Mouse (Mus musculus) CH12.LX (cell line): ENCODE data around the gene Nup62. TPM values are rescaled to one million over a fixed set of nuclear protein-coding genes. Genes with fewer than 3 reads are reported as not detected.
A peak's percentile ranks its signal among the peaks of the same experiment; 100 is the strongest.

Experiments used
- DNase-seq: peaks from one replicate; pipeline ENCODE4 v3.0.0-alpha.2; 2013; ENCODE audit errors: extremely low read depth
- H3K27ac ChIP-seq: 2 replicates; pipeline ENCODE4 v1.5.1; 2012; ENCODE audit warnings: low read depth, mild to moderate bottlenecking, control low read depth, moderate library complexity; ENCODE audit not compliant: insufficient read depth
- H3K27me3 ChIP-seq: replicated peaks from 2 replicates; pipeline ENCODE3; 2012; ENCODE audit warnings: inconsistent platforms
- H3K36me3 ChIP-seq, 2 experiments: replicated peaks in 1 of 2; 2 replicates each; pipeline versions ENCODE3 to v1.6.1; 2012; ENCODE audit warnings: inconsistent platforms in 1 of 2, low read length in 1 of 2, mild to moderate bottlenecking in 1 of 2, mixed read lengths in 1 of 2, moderate library complexity in 1 of 2; ENCODE audit not compliant: control insufficient read depth in 1 of 2, insufficient read depth in 1 of 2
- H3K4me1 ChIP-seq, 2 experiments: 2 replicates each; pipeline ENCODE4 v1.6.1; 2012; ENCODE audit warnings: inconsistent platforms in 1 of 2, moderate library complexity in 1 of 2; ENCODE audit not compliant: insufficient read depth in 2 of 2, control insufficient read depth in 1 of 2
- H3K4me2 ChIP-seq: 2 replicates; pipeline ENCODE4 v1.6.1; 2012; ENCODE audit warnings: low read depth, mild to moderate bottlenecking, control low read depth; ENCODE audit not compliant: poor library complexity, insufficient read depth, severe bottlenecking
- H3K4me3 ChIP-seq, 3 experiments: fragments of 150-350 bp in 1 of 3; sonication (generic) in 1 of 3; replicated peaks in 1 of 3; 2 replicates each; pipeline versions ENCODE3 to v1.5.1; 2011 to 2012; ENCODE audit warnings: low read depth in 2 of 3, low read length in 2 of 3, mild to moderate bottlenecking in 2 of 3, moderate library complexity in 2 of 3, control low read depth in 1 of 3, improper control_type of control experiment in 1 of 3, inconsistent platforms in 1 of 3, mixed read lengths in 1 of 3; ENCODE audit not compliant: poor library complexity in 1 of 3
- H3K79me2 ChIP-seq: replicated peaks from 2 replicates; pipeline ENCODE4 v1.6.1; 2012; ENCODE audit warnings: mild to moderate bottlenecking, moderate library complexity; ENCODE audit not compliant: control insufficient read depth, poor library complexity, insufficient read depth, severe bottlenecking; ENCODE audit errors: extremely low read depth
- H3K9ac ChIP-seq: 2 replicates; pipeline ENCODE4 v1.6.1; 2012; ENCODE audit warnings: low read depth, mild to moderate bottlenecking, control low read depth, moderate library complexity; ENCODE audit not compliant: insufficient read depth
- H3K9me3 ChIP-seq: replicated peaks from 2 replicates; pipeline ENCODE3; 2012; ENCODE audit warnings: low read length, inconsistent platforms, mixed read lengths
- BHLHE40 ChIP-seq: IDR thresholded peaks from 2 replicates; pipeline ENCODE4 v1.6.1; 2011; ENCODE audit warnings: mild to moderate bottlenecking, low read depth, low read length, improper control_type of control experiment
- CHD1 ChIP-seq: IDR thresholded peaks from 2 replicates; pipeline ENCODE4 v1.6.1; 2012; ENCODE audit warnings: low read depth, low read length, improper control_type of control experiment, inconsistent platforms
- CHD2 ChIP-seq: IDR thresholded peaks from 2 replicates; pipeline ENCODE4 v1.6.1; 2011; ENCODE audit warnings: low read length, improper control_type of control experiment
- CTCF ChIP-seq, 2 experiments: IDR thresholded peaks in 1 of 2; conservative IDR thresholded peaks in 1 of 2; 2 replicates each; pipeline ENCODE4 v1.5.1; 2011 to 2012; ENCODE audit warnings: low read depth in 2 of 2, low read length in 2 of 2, improper control_type of control experiment in 1 of 2, inconsistent platforms in 1 of 2, mild to moderate bottlenecking in 1 of 2, moderate library complexity in 1 of 2
- ELF1 ChIP-seq: IDR thresholded peaks from 2 replicates; pipeline ENCODE4 v1.6.1; 2014; ENCODE audit warnings: low read depth, mild to moderate bottlenecking, inconsistent platforms, low read length, improper control_type of control experiment
- EP300 ChIP-seq: IDR thresholded peaks from 2 replicates; pipeline ENCODE4 v1.6.1; 2011; ENCODE audit warnings: low read length, improper control_type of control experiment
- HCFC1 ChIP-seq: IDR thresholded peaks from 2 replicates; pipeline ENCODE4 v1.6.1; 2012; ENCODE audit warnings: low read depth, mild to moderate bottlenecking, inconsistent platforms, low read length, improper control_type of control experiment
- JUND ChIP-seq: conservative IDR thresholded peaks from 2 replicates; pipeline ENCODE4 v1.6.1; 2011; ENCODE audit warnings: low read depth, low read length, improper control_type of control experiment
- MAFK ChIP-seq: IDR thresholded peaks from 2 replicates; pipeline ENCODE4 v1.6.1; 2011; ENCODE audit warnings: low read length, improper control_type of control experiment; ENCODE audit not compliant: insufficient replicate concordance
- MAX ChIP-seq: IDR thresholded peaks from 2 replicates; pipeline ENCODE4 v1.6.1; 2011; ENCODE audit warnings: low read length, improper control_type of control experiment
- MAZ ChIP-seq: IDR thresholded peaks from 2 replicates; pipeline ENCODE4 v1.6.1; 2012; ENCODE audit warnings: low read depth, mild to moderate bottlenecking, inconsistent platforms, low read length, improper control_type of control experiment, moderate library complexity
- MYC ChIP-seq: IDR thresholded peaks from 2 replicates; pipeline ENCODE4 v1.6.1; 2011; ENCODE audit warnings: low read depth, mild to moderate bottlenecking, improper control_type of control experiment, low read length
- NRF1 ChIP-seq: IDR thresholded peaks from 2 replicates; pipeline ENCODE4 v1.6.1; 2014; ENCODE audit warnings: low read depth, mild to moderate bottlenecking, inconsistent platforms, low read length, improper control_type of control experiment, moderate library complexity
- PAX5 ChIP-seq: IDR thresholded peaks from 2 replicates; pipeline ENCODE4 v1.6.1; 2012; ENCODE audit warnings: low read length, inconsistent platforms, mixed read lengths
- POLR2A ChIP-seq: IDR thresholded peaks from 2 replicates; pipeline ENCODE4 v1.6.1; 2011; ENCODE audit warnings: low read depth, mild to moderate bottlenecking, improper control_type of control experiment, low read length
- POLR2AphosphoS2 ChIP-seq: IDR thresholded peaks from 2 replicates; pipeline ENCODE4 v1.6.1; 2011; ENCODE audit warnings: low read depth, low read length, improper control_type of control experiment
- RAD21 ChIP-seq: IDR thresholded peaks from 2 replicates; pipeline ENCODE4 v1.6.1; 2011; ENCODE audit warnings: low read depth, mild to moderate bottlenecking, low read length, improper control_type of control experiment, moderate library complexity
- RCOR1 ChIP-seq: conservative IDR thresholded peaks from 2 replicates; pipeline ENCODE4 v1.6.1; 2012; ENCODE audit warnings: low read depth, mild to moderate bottlenecking, inconsistent platforms, low read length, improper control_type of control experiment
- SMC3 ChIP-seq: IDR thresholded peaks from 2 replicates; pipeline ENCODE4 v1.6.1; 2011; ENCODE audit warnings: low read depth, low read length, improper control_type of control experiment
- TBP ChIP-seq: conservative IDR thresholded peaks from 2 replicates; pipeline ENCODE4 v1.6.1; 2011; ENCODE audit warnings: low read depth, low read length, improper control_type of control experiment
- TCF12 ChIP-seq: IDR thresholded peaks from 2 replicates; pipeline ENCODE4 v1.6.1; 2014; ENCODE audit warnings: low read depth, mild to moderate bottlenecking, inconsistent platforms, low read length, improper control_type of control experiment
- UBTF ChIP-seq: IDR thresholded peaks from 2 replicates; pipeline ENCODE4 v1.6.1; 2012; ENCODE audit warnings: low read depth, mild to moderate bottlenecking, inconsistent platforms, low read length, improper control_type of control experiment, moderate library complexity
- USF2 ChIP-seq: conservative IDR thresholded peaks from 2 replicates; pipeline ENCODE4 v1.6.1; 2011; ENCODE audit warnings: low read depth, low read length, improper control_type of control experiment
- ZC3H11A ChIP-seq: IDR thresholded peaks from 2 replicates; pipeline ENCODE4 v1.6.1; 2012; ENCODE audit warnings: low read depth, mild to moderate bottlenecking, inconsistent platforms, low read length, improper control_type of control experiment
- ZKSCAN1 ChIP-seq: IDR thresholded peaks from 2 replicates; pipeline ENCODE4 v1.6.1; 2012; ENCODE audit warnings: low read depth, inconsistent platforms, low read length, improper control_type of control experiment, borderline replicate concordance
- ZMIZ1 ChIP-seq: IDR thresholded peaks from 2 replicates; pipeline ENCODE4 v1.6.1; 2012; ENCODE audit warnings: low read depth, mild to moderate bottlenecking, inconsistent platforms, low read length, improper control_type of control experiment
- dilution Hi-C: fragments of 300-500 bp; cut with MboI; formaldehyde crosslinking; loops from 2 replicates; pipeline ENCODE4 v1.14.3; 2020; ENCODE audit warnings: low sequenced_read_pairs; ENCODE audit not compliant: extremely low pct_unique_long_range_greater_than_20kb, extremely low pct_ligation_motif_present
- in situ Hi-C: fragments of 300-500 bp; cut with MboI; formaldehyde crosslinking; loops from 3 replicates; pipeline ENCODE4 v1.14.3; 2019; ENCODE audit warnings: low sequenced_read_pairs, low pct_ligation_motif_present, low pct_unique_long_range_greater_than_20kb, mixed read lengths
- polyA plus RNA-seq: library from polyadenylated mRNA; unstranded; fragments of >175 nt; gene quantifications from 2 replicates; pipeline ENCODE4 v1.2.1, GENCODE M21; 2012; ENCODE audit warnings: low read depth; ENCODE audit not compliant: insufficient read length
- total RNA-seq, 2 experiments: library from RNA; depleted of rRNA; stranded (reverse); fragments of 300-350 nt in 1 of 2; fragments of >200 nt in 1 of 2; gene quantifications; 2 replicates each; pipeline ENCODE4 v1.2.3; 2012 to 2014

Gene Nup62
- total and polyA plus RNA-seq, 3 experiments: 93.3 to 151 (median 101) TPM

GRCm38 (mm10) chr7:44859896-44860295, 44.0 kb downstream of the Nup62 start:
- Histone ChIP-seq H3K9ac (no peak overlapping the region), H3K4me1 (peaks cover 20 to 60% of the 10 kb centered on the region in 2 experiments), H3K27ac (no peak overlapping the region), H3K4me3 (no peak overlapping the region), H3K4me2 (no peak overlapping the region), H3K9me3 (no peaks in the 10 kb centered on the region), H3K79me2 (no peaks in the 10 kb centered on the region), H3K27me3 (no peaks in the 10 kb centered on the region), H3K36me3 (peaks cover 37 to 59% of the 10 kb centered on the region in 2 experiments)
- dilution Hi-C loops (no loop called here), in situ Hi-C loops (loop anchor here (10.0 kb wide), 1 partner anchor 95 kb away; no protein-coding TSS in a partner anchor)
- DNase-seq: no peak
- no peak for TF ChIP-seq MAZ
- TF ChIP-seq USF2: no peak
- TF ChIP-seq ELF1: no peak
- TF ChIP-seq TCF12: no peak
- TF ChIP-seq ZKSCAN1: no peak
- TF ChIP-seq EP300: no peak
- TF ChIP-seq CHD2: no peak
- TF ChIP-seq RAD21: no peak
- no peak for TF ChIP-seq RCOR1
- no peak for TF ChIP-seq UBTF
- no peak for TF ChIP-seq TBP
- TF ChIP-seq POLR2A: no peak

GRCm38 (mm10) chr7:44860576-44861428, 44.9 kb downstream of the Nup62 start:
- Histone ChIP-seq H3K79me2 (no peaks in the 10 kb centered on the region), H3K4me2 (no peak overlapping the region), H3K9ac (no peak overlapping the region), H3K27me3 (no peaks in the 10 kb centered on the region), H3K4me1 (peaks cover 24 to 61% of the 10 kb centered on the region in 2 experiments), H3K9me3 (no peaks in the 10 kb centered on the region), H3K27ac (peak overlapping the region; percentile 24; the same call in 1 of the 2 replicates)
- no peak for DNase-seq
- in situ Hi-C loops: no loop called here
- peak; percentile 75 for TF ChIP-seq SMC3
- peak; percentile 47 for TF ChIP-seq RAD21
- no peak for TF ChIP-seq ZMIZ1
- no peak for TF ChIP-seq ZC3H11A
- no peak for TF ChIP-seq HCFC1
- TF ChIP-seq MAFK: no peak
- no peak for TF ChIP-seq TBP
- TF ChIP-seq TCF12: no peak
- TF ChIP-seq MYC: no peak
- no peak for TF ChIP-seq MAX
- no peak for TF ChIP-seq PAX5
- no peak for TF ChIP-seq BHLHE40
- no peak for TF ChIP-seq CHD1
- no peak for TF ChIP-seq NRF1
- peak; percentile 78 to 80 for TF ChIP-seq CTCF (conservative IDR thresholded peaks at IDR 0.05 in 1 of 2, IDR thresholded peaks at IDR 0.05 in 1 of 2; ENCODE audit: low read depth in 2 of 2, low read length in 2 of 2)
- TF ChIP-seq JUND: no peak
- no peak for TF ChIP-seq POLR2AphosphoS2
- TF ChIP-seq, all 38 proteins: peak for 3
- Histone ChIP-seq H3K4me3 (no peak overlapping the region), H3K36me3 (peaks cover 41 to 68% of the 10 kb centered on the region in 2 experiments)
- dilution Hi-C loops: no loop called here
